Mouse (Mus musculus) kidney, embryonic 16.5 days (tissue): Measurements from ENCODE around the gene Lamb2. TPM values are rescaled to one million over a fixed set of nuclear protein-coding genes. Genes with fewer than 3 reads are reported as not detected.

Experiments
- ATAC-seq: fragments of 200-750 bp; cut with Nextera tagmentation; 2 replicates; pipeline ENCODE4 v1.8.0; 2017; ENCODE audit warnings: moderate TSS enrichment; ENCODE audit not compliant: low FRiP score, low TSS enrichment
- H3K27ac ChIP-seq: fragments of 300-500 bp; sonication (generic); 2 replicates; pipeline ENCODE4 v1.5.1; 2014; ENCODE audit warnings: low read length
- H3K27me3 ChIP-seq: fragments of 300-500 bp; sonication (generic); 2 replicates; pipeline ENCODE4 v1.6.1; 2014; ENCODE audit warnings: low read length, control low read depth, mixed read lengths; ENCODE audit not compliant: insufficient read depth
- H3K36me3 ChIP-seq: fragments of 300-500 bp; sonication (generic); 2 replicates; pipeline ENCODE4 v1.6.1; 2014; ENCODE audit warnings: low read length, control low read depth, mixed read lengths; ENCODE audit not compliant: insufficient read depth
- H3K4me1 ChIP-seq: fragments of 300-500 bp; sonication (generic); 2 replicates; pipeline ENCODE4 v1.6.1; 2014; ENCODE audit warnings: low read length, control low read depth, mixed read lengths; ENCODE audit not compliant: insufficient read depth
- H3K4me2 ChIP-seq: fragments of 300-500 bp; sonication (generic); replicated peaks from 2 replicates; pipeline ENCODE4 v1.6.1; 2014; ENCODE audit warnings: low read depth, low read length
- H3K4me3 ChIP-seq: fragments of 300-500 bp; sonication (generic); 2 replicates; pipeline ENCODE4 v1.5.1; 2014; ENCODE audit warnings: mild to moderate bottlenecking, low read length
- H3K9ac ChIP-seq: fragments of 300-500 bp; sonication (generic); replicated peaks from 2 replicates; pipeline ENCODE4 v1.6.1; 2014; ENCODE audit warnings: low read length
- H3K9me3 ChIP-seq: fragments of 300-500 bp; sonication (generic); 2 replicates; pipeline ENCODE4 v1.6.1; 2016; ENCODE audit warnings: low read length, control low read depth
- WGBS: fragments of 180-500 bp; shearing (Covaris S2); extraction: QIAGEN DNeasy Blood & Tissue Kit; methylation state at CpG from one replicate; pipeline ENCODE4 v1.1.7; 2014; 5-methylcytosine and 5-hydroxymethylcytosine counted together
- polyA plus RNA-seq: library from polyadenylated mRNA; unstranded; fragments of >200 nt; fragmentation: Nextera tagmentation; extraction: Ambion mirVana; gene quantifications from 2 replicates; pipeline ENCODE4 v1.2.1, GENCODE M21; 2015

Lamb2 gene
- polyA plus RNA-seq, 1 experiment from 2014 or later, result 73.6 TPM

DNA sequence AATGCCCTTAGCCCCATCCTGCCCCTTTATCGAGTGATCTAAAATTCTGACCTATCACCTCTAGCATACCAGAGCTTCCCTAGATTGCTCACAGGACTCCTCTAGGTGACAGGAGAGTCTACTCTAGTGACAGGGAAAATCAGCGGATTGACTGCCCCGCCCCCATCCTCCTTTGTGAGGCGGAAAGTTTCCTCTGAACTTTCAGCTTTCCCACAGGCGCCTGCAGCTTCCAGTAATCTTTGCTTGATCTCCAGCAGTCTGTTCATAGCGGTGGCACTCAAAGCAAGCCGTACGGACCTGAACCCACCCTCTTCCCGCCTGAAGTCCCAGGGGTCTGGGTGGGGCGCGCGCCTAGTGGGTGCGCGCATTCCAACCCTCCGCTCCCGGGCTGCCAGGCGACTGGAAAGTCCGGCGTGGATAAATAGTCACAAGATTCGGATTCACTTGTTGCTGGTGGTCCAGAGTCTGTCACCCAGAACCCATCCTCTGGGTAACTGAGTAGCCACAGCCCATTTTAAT, 839 bp upstream of the Lamb2 start:
- Histone ChIP-seq H3K9me3 (no peaks in the 10 kb centered on the region), H3K27me3 (no peaks in the 10 kb centered on the region), H3K4me3 (peak overlapping the region; percentile 50), H3K27ac (peak overlapping the region; percentile 96), H3K36me3 (peaks cover 16% of the 10 kb centered on the region; the same call in 1 of the 2 replicates), H3K4me2 (peak overlapping the region; percentile 87), H3K4me1 (peaks cover 19% of the 10 kb centered on the region), H3K9ac (peak overlapping the region; percentile 69)
- ATAC-seq, result peak; percentile 88
- WGBS, result under 1% methylated on average over 20 of the region's 20 CpGs

DNA sequence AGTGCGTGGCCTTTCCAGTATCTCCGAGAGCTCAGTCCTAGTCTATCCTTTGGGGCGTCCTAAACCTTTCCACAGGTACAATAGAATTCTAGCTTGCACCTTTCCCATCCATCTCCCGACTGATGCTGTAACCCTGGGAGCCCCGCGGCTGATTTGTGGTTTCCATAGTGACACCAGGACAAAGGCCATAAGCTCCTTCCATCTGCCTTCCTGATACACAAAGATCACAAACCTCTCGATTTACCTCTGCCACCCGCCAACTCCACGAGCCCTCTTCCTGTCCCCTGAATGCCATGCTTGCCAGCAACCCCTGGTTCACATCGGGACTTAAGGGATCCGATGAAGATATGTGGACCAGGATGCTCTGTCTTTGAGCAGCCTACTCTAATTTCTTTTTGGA, 295 bp upstream of the Lamb2 start:
- Histone ChIP-seq H3K27ac (peak overlapping the region; percentile 96), H3K4me2 (peak overlapping the region; percentile 87), H3K4me3 (peak overlapping the region; percentile 50), H3K36me3 (peaks cover 21% of the 10 kb centered on the region; the same call in 1 of the 2 replicates), H3K9ac (peak overlapping the region; percentile 69), H3K27me3 (no peaks in the 10 kb centered on the region), H3K9me3 (no peaks in the 10 kb centered on the region), H3K4me1 (peaks cover 19% of the 10 kb centered on the region)
- ATAC-seq, result 0 out of 2 replicates have a peak, but pooled peaks have one; percentile 24
- WGBS, result 34% methylated on average over 11 of the region's 11 CpGs

DNA sequence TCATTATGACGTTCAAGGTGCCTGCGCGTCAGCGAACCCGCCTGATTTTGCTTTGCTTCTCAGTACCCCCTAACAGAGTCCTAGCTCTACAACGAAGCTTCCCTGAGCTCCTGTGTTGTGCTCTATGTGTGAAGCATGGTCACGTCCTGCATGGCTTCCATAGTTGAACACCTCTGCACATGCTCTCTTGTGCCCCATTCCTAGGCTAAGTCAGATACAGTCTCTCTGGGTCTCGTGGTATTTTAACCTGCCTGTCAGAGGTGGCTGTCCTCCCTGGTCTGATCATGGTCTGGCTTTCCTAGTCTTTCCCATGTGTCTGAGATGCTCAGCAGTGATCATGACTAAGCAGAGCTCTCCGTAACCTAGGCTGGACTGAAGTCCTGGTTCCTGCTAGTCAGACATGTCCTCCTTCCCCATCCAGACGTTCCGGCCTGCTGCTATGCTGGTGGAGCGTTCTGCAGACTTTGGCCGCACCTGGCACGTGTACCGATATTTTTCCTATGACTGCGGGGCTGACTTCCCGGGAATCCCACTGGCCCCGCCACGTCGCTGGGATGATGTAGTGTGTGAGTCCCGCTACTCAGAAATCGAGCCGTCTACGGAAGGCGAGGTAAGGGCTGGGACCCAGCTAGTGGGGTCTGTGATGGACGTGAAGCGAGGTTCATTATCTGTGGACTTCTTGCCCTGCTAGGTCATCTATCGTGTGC, 1.4 kb downstream of the Lamb2 start:
- Histone ChIP-seq H3K9me3 (no peaks in the 10 kb centered on the region), H3K4me2 (peak overlapping the region; percentile 87), H3K4me3 (peak overlapping the region; percentile 68), H3K27ac (no peak overlapping the region), H3K9ac (peak overlapping the region; percentile 81), H3K4me1 (peaks cover 19% of the 10 kb centered on the region), H3K36me3 (peaks cover 37% of the 10 kb centered on the region), H3K27me3 (no peaks in the 10 kb centered on the region)
- WGBS, result 91% methylated on average over 28 of the region's 28 CpGs
- ATAC-seq, result no peak

- no peak overlapping the region for H3K4me2 ChIP-seq
- H3K9ac ChIP-seq, result 0 out of 2 replicates have a peak overlapping the region, but pooled peaks have one; percentile 8
- no peak for ATAC-seq
- WGBS, result 91% methylated on average over 19 of the region's 19 CpGs
- H3K4me1 ChIP-seq, result peaks cover 19% of the 10 kb centered on the region
- no peaks in the 10 kb centered on the region for H3K9me3 ChIP-seq
- no peak overlapping the region for H3K27ac ChIP-seq
- no peak overlapping the region for H3K4me3 ChIP-seq
- H3K27me3 ChIP-seq, result no peaks in the 10 kb centered on the region
- H3K36me3 ChIP-seq, result peaks cover 44% of the 10 kb centered on the region
Observed at GRCm38 (mm10) chr9:108481520-108482210, 2.1 kb downstream of the Lamb2 start.

DNA sequence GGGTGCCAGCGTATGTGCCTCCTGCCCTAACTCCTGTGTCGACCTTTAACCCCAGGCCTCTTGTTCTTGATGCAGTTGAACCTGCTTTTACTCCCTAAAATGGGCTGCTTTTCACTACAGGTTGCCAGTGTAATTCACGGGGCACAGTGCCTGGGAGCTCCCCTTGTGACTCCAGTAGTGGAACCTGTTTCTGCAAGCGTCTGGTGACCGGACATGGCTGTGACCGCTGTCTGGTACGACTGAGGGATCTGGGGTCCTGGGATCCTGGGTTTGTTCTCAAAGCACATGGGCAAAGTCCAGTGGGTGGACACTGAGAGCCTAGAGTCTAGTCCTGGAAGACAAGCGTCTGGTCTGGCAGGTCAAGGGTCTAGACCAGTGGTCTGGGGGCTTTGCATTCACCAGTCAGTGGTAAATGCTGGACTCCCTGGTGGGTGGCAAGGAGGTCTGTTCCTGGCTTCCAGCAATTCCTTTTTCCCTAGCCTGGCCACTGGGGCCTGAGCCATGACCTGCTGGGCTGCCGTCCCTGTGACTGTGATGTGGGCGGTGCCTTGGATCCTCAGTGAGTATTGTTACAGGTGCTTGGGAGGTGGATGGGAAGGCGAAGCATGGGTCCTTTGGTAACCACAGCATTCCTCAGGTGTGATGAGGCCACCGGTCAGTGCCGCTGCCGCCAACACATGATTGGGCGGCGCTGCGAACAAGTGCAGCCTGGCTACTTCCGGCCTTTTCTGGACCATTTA, 3.7 kb downstream of the Lamb2 start:
- Histone ChIP-seq H3K36me3 (peaks cover 59% of the 10 kb centered on the region), H3K27ac (no peak overlapping the region), H3K4me2 (no peak overlapping the region), H3K9me3 (no peaks in the 10 kb centered on the region), H3K9ac (no peak overlapping the region), H3K4me3 (no peak overlapping the region), H3K4me1 (peaks cover 19% of the 10 kb centered on the region), H3K27me3 (no peaks in the 10 kb centered on the region)
- ATAC-seq, result no peak
- WGBS, result 86% methylated on average over 18 of the region's 18 CpGs

- Histone ChIP-seq H3K4me1 (peaks cover 18% of the 10 kb centered on the region), H3K27ac (no peak overlapping the region), H3K4me3 (no peak overlapping the region), H3K27me3 (no peaks in the 10 kb centered on the region), H3K36me3 (peaks cover 67% of the 10 kb centered on the region), H3K4me2 (no peak overlapping the region), H3K9me3 (no peaks in the 10 kb centered on the region), H3K9ac (no peak overlapping the region)
- ATAC-seq, result no peak
- WGBS, result 92% methylated on average over 15 of the region's 15 CpGs
Observed at GRCm38 (mm10) chr9:108484021-108484420, 4.5 kb downstream of the Lamb2 start.

GRCm38 (mm10) chr9:108485301-108485875, 5.9 kb downstream of the Lamb2 start:
- no peak for ATAC-seq
- Histone ChIP-seq H3K9me3 (no peaks in the 10 kb centered on the region), H3K27ac (no peak overlapping the region), H3K9ac (no peak overlapping the region), H3K27me3 (no peaks in the 10 kb centered on the region), H3K4me2 (no peak overlapping the region), H3K4me3 (no peak overlapping the region), H3K4me1 (peaks cover 14% of the 10 kb centered on the region), H3K36me3 (peaks cover 75% of the 10 kb centered on the region)
- WGBS, result 98% methylated on average over 19 of the region's 19 CpGs

DNA sequence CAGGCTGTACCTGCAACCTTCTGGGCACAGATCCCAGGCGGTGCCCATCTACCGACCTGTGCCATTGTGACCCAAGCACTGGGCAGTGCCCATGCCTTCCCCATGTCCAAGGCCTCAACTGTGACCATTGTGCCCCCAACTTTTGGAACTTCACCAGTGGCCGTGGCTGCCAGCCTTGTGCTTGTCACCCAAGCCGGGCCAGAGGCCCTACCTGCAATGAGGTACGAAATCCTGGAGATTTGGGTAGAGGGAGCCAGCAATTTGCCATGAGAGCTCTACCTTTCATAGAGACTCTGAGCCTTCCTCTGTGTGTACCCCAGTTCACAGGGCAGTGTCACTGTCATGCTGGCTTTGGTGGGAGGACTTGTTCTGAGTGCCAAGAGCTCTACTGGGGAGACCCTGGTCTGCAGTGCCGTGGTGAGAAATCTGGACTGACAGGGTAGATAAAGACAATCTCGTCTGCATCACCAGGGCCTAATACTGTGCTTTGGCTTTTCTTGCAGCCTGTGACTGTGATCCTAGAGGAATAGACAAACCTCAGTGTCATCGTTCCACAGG, 7.5 kb downstream of the Lamb2 start:
- no peak overlapping the region for H3K9ac ChIP-seq
- 94% methylated on average over 8 of the region's 8 CpGs for WGBS
- H3K4me2 ChIP-seq, result no peak overlapping the region
- H3K9me3 ChIP-seq, result no peaks in the 10 kb centered on the region
- no peak for ATAC-seq
- no peak overlapping the region for H3K4me3 ChIP-seq
- no peaks in the 10 kb centered on the region for H3K27me3 ChIP-seq
- H3K27ac ChIP-seq, result no peak overlapping the region
- H3K4me1 ChIP-seq, result peaks cover 15% of the 10 kb centered on the region
- H3K36me3 ChIP-seq, result peaks cover 70% of the 10 kb centered on the region

- Histone ChIP-seq H3K4me3 (no peak overlapping the region), H3K4me2 (no peak overlapping the region), H3K36me3 (peaks cover 76% of the 10 kb centered on the region), H3K9ac (no peak overlapping the region), H3K4me1 (peaks cover 21% of the 10 kb centered on the region), H3K9me3 (no peaks in the 10 kb centered on the region), H3K27ac (no peak overlapping the region), H3K27me3 (no peaks in the 10 kb centered on the region)
- ATAC-seq, result no peak
- 94% methylated on average over 17 of the region's 17 CpGs for WGBS
Observed at GRCm38 (mm10) chr9:108488403-108488802, 8.9 kb downstream of the Lamb2 start.
